Comparison of ENCODE assay signal across 10 mouse cellular contexts in the genomic region with DNA sequence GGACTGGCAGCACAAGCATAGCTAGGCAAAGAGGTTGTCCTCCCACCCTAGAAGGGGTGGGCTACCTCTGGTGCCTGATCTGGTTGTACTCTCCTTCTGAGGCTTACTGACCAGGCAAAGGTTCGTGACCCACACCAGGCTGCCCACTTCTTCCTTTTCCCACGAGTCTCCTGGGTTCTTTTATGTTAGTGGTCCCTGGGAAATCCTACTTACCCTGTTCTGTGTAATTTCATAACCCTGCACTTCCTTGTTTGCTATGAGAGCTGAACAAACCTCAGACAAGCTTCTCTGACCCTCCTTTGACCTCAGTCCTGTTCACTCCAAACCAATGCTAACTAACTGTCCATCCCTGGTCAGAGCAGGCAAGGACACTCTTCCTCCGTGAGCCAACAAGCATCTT. TPM values are rescaled to one million over a fixed set of nuclear protein-coding genes. Genes with fewer than 3 reads are reported as not detected.
DNase-seq lines count a peak whose midpoint lies in the region; ATAC-seq lines count a peak whose summit lies in the region.
"Had no signal": no experiment of that assay in that cellular context is flagged by ENCODE, and none has a peak within 500 bp of the region (broad histone marks: within the 10 kb centered on the region; RNA-seq: fewer than 3 reads in every experiment).

No protein-coding gene starts in this region.

- no peak overlapping the region for H3K9ac ChIP-seq in heart, embryonic 15.5 days
- no peak overlapping the region for H3K9ac ChIP-seq in lung, embryonic 16.5 days (ENCODE audit: low read length)
- no peak overlapping the region for H3K9ac ChIP-seq in intestine, embryonic 15.5 days
- no peak overlapping the region for H3K9ac ChIP-seq in stomach, embryonic 16.5 days (ENCODE audit: low read length)
- H3K9ac ChIP-seq in forebrain, embryonic 15.5 days (replicated peaks), result no peak overlapping the region
- H3K9ac ChIP-seq: forebrain, embryonic 13.5 days had no signal

- peaks cover 24% of the 10 kb centered on the region for H3K36me3 ChIP-seq in heart, embryonic 15.5 days
- H3K36me3 ChIP-seq in lung, embryonic 16.5 days (ENCODE audit: control insufficient read depth, insufficient read depth, low read length), result peaks cover 10% of the 10 kb centered on the region
- H3K36me3 ChIP-seq in intestine, embryonic 15.5 days, result 0 out of 2 replicates have a peak, but pooled peaks cover 5% of the 10 kb centered on the region
- no peaks in the 10 kb centered on the region for H3K36me3 ChIP-seq in stomach, embryonic 16.5 days (ENCODE audit: control insufficient read depth, insufficient read depth, low read length)
- H3K36me3 ChIP-seq in forebrain, embryonic 15.5 days, result peaks cover 29% of the 10 kb centered on the region

- ATAC-seq in heart, embryonic 15.5 days (replicated peaks; ENCODE audit: insufficient number of reproducible peaks, insufficient read depth, low FRiP score, low read depth), result no peak
- no peak for ATAC-seq in lung, embryonic 16.5 days (ENCODE audit: low read depth)
- no peak for ATAC-seq in intestine, embryonic 15.5 days
- ATAC-seq in stomach, embryonic 16.5 days (ENCODE audit: insufficient read depth, low FRiP score), result no peak
- ATAC-seq in forebrain, embryonic 15.5 days (replicated peaks), result no peak
- ATAC-seq: forebrain, embryonic 13.5 days had no signal

- peak overlapping the region; percentile 56 for H3K27ac ChIP-seq in heart, embryonic 15.5 days
- H3K27ac ChIP-seq in lung, embryonic 16.5 days (ENCODE audit: low read length), result peak overlapping the region; percentile 36; the same call in 1 of the 2 replicates
- peak overlapping the region; percentile 83 for H3K27ac ChIP-seq in intestine, embryonic 15.5 days
- H3K27ac ChIP-seq in stomach, embryonic 16.5 days (ENCODE audit: low read length), result peak overlapping the region; percentile 92
- H3K27ac ChIP-seq in forebrain, embryonic 15.5 days (replicated peaks), result no peak overlapping the region
- H3K27ac ChIP-seq: forebrain, embryonic 13.5 days had no signal

- H3K27me3 ChIP-seq in heart, embryonic 15.5 days, result no peaks in the 10 kb centered on the region
- H3K27me3 ChIP-seq in lung, embryonic 16.5 days (ENCODE audit: control insufficient read depth, insufficient read depth, low read depth, low read length), result no peaks in the 10 kb centered on the region
- H3K27me3 ChIP-seq in intestine, embryonic 15.5 days (replicated peaks), result no peaks in the 10 kb centered on the region
- no peaks in the 10 kb centered on the region for H3K27me3 ChIP-seq in stomach, embryonic 16.5 days (ENCODE audit: control insufficient read depth, insufficient read depth, low read length)
- no peaks in the 10 kb centered on the region for H3K27me3 ChIP-seq in forebrain, embryonic 15.5 days
- H3K27me3 ChIP-seq: forebrain, embryonic 13.5 days had no signal

- H3K4me1 ChIP-seq in heart, embryonic 15.5 days (replicated peaks), result peaks cover 58% of the 10 kb centered on the region
- peaks cover 39% of the 10 kb centered on the region for H3K4me1 ChIP-seq in lung, embryonic 16.5 days (replicated peaks; ENCODE audit: control insufficient read depth, insufficient read depth, low read length)
- peaks cover 45% of the 10 kb centered on the region for H3K4me1 ChIP-seq in intestine, embryonic 15.5 days (replicated peaks)
- H3K4me1 ChIP-seq in stomach, embryonic 16.5 days (ENCODE audit: control insufficient read depth, insufficient read depth, low read length), result peaks cover 52% of the 10 kb centered on the region
- H3K4me1 ChIP-seq in forebrain, embryonic 15.5 days, result no peaks in the 10 kb centered on the region
- H3K4me1 ChIP-seq: forebrain, embryonic 13.5 days had no signal

- no peaks in the 10 kb centered on the region for H3K9me3 ChIP-seq in heart, embryonic 15.5 days (replicated peaks)
- H3K9me3 ChIP-seq in lung, embryonic 16.5 days (ENCODE audit: control insufficient read depth, low read length), result no peaks in the 10 kb centered on the region
- H3K9me3 ChIP-seq in intestine, embryonic 15.5 days, result no peaks in the 10 kb centered on the region
- no peaks in the 10 kb centered on the region for H3K9me3 ChIP-seq in stomach, embryonic 16.5 days (replicated peaks; ENCODE audit: control insufficient read depth, low read length)
- no peaks in the 10 kb centered on the region for H3K9me3 ChIP-seq in forebrain, embryonic 15.5 days
- H3K9me3 ChIP-seq: forebrain, embryonic 13.5 days had no signal

- H3K4me2 ChIP-seq in heart, embryonic 15.5 days, result no peak overlapping the region
- no peak overlapping the region for H3K4me2 ChIP-seq in lung, embryonic 16.5 days (ENCODE audit: low read depth, low read length)
- H3K4me2 ChIP-seq in intestine, embryonic 15.5 days (replicated peaks), result no peak overlapping the region
- H3K4me2 ChIP-seq in stomach, embryonic 16.5 days (ENCODE audit: low read depth, low read length), result no peak overlapping the region
- H3K4me2 ChIP-seq in forebrain, embryonic 15.5 days (replicated peaks), result no peak overlapping the region
- H3K4me2 ChIP-seq: forebrain, embryonic 13.5 days had no signal

- WGBS in heart, embryonic 15.5 days, result 59% methylated on average over 3 of the region's 3 CpGs
- 55% methylated on average over 3 of the region's 3 CpGs for WGBS in lung, embryonic 16.5 days
- WGBS in intestine, embryonic 15.5 days, result 46% methylated on average over 3 of the region's 3 CpGs
- 39% methylated on average over 3 of the region's 3 CpGs for WGBS in stomach, embryonic 16.5 days
- 79% methylated on average over 3 of the region's 3 CpGs for WGBS in forebrain, embryonic 15.5 days

- no peak overlapping the region for H3K4me3 ChIP-seq in heart, embryonic 15.5 days
- H3K4me3 ChIP-seq in lung, embryonic 16.5 days (ENCODE audit: low read length), result no peak overlapping the region
- no peak overlapping the region for H3K4me3 ChIP-seq in intestine, embryonic 15.5 days (replicated peaks)
- no peak overlapping the region for H3K4me3 ChIP-seq in stomach, embryonic 16.5 days (replicated peaks; ENCODE audit: low read length)
- no peak overlapping the region for H3K4me3 ChIP-seq in forebrain, embryonic 15.5 days
- H3K4me3 ChIP-seq: forebrain, embryonic 13.5 days; myocyte had no signal

- DNase-seq in heart, adult 9 months (ENCODE audit: low spot score in 2 of 2), result no peak
- no peak for DNase-seq in lung, postnatal 14 days
- DNase-seq in gastrocnemius, adult 18-20 months (ENCODE audit: low spot score), result no peak

RNA-seq across cellular contexts. Expression of a gene that starts 28.3 kb away (rescaled TPM):
- polyA plus RNA-seq in heart, embryonic 15.5 days (2015; fragmentation: Nextera tagmentation; extraction: Ambion mirVana), result 11.0 and 18.0 TPM in 2 replicates
- polyA plus RNA-seq in lung, embryonic 16.5 days (2015; fragmentation: Nextera tagmentation; extraction: Ambion mirVana), result 8.4 and 8.5 TPM in 2 replicates
- polyA plus RNA-seq in intestine, embryonic 15.5 days (2015; fragmentation: Nextera tagmentation; extraction: Ambion mirVana), result 20.3 and 22.0 TPM in 2 replicates
- 5.1 and 5.9 TPM in 2 replicates for polyA plus RNA-seq in stomach, embryonic 16.5 days (2015; fragmentation: Nextera tagmentation; extraction: Ambion mirVana)
- polyA plus RNA-seq in forebrain, embryonic 15.5 days (2015; fragmentation: Nextera tagmentation; extraction: Ambion mirVana), result 2.1 and 2.2 TPM in 2 replicates
- 1 to 10 TPM; 1.8 to 6.6 TPM for total RNA-seq in gastrocnemius, adult 18-20 months (2021)

RNA-seq across cellular contexts. Expression of a gene that starts 37.6 kb away (rescaled TPM):
- polyA plus RNA-seq in heart, embryonic 15.5 days (2015; fragmentation: Nextera tagmentation; extraction: Ambion mirVana), result 14.4 and 17.5 TPM in 2 replicates
- 24.0 and 24.2 TPM in 2 replicates for polyA plus RNA-seq in lung, embryonic 16.5 days (2015; fragmentation: Nextera tagmentation; extraction: Ambion mirVana)
- 21.3 and 21.4 TPM in 2 replicates for polyA plus RNA-seq in intestine, embryonic 15.5 days (2015; fragmentation: Nextera tagmentation; extraction: Ambion mirVana)
- 19.4 and 23.2 TPM in 2 replicates for polyA plus RNA-seq in stomach, embryonic 16.5 days (2015; fragmentation: Nextera tagmentation; extraction: Ambion mirVana)
- polyA plus RNA-seq in forebrain, embryonic 15.5 days (2015; fragmentation: Nextera tagmentation; extraction: Ambion mirVana), result 15.4 and 21.6 TPM in 2 replicates
- 1 to 10 TPM; 2.5 to 2.8 TPM for total RNA-seq in gastrocnemius, adult 18-20 months (2021)

RNA-seq across cellular contexts. Expression of a gene that starts 50.0 kb away (rescaled TPM):
- polyA plus RNA-seq in heart, embryonic 15.5 days (2015; fragmentation: Nextera tagmentation; extraction: Ambion mirVana), result 17.2 and 20.5 TPM in 2 replicates
- 17.1 and 17.9 TPM in 2 replicates for polyA plus RNA-seq in lung, embryonic 16.5 days (2015; fragmentation: Nextera tagmentation; extraction: Ambion mirVana)
- polyA plus RNA-seq in intestine, embryonic 15.5 days (2015; fragmentation: Nextera tagmentation; extraction: Ambion mirVana), result 23.4 and 23.8 TPM in 2 replicates
- polyA plus RNA-seq in stomach, embryonic 16.5 days (2015; fragmentation: Nextera tagmentation; extraction: Ambion mirVana), result 20.6 and 20.7 TPM in 2 replicates
- polyA plus RNA-seq in forebrain, embryonic 15.5 days (2015; fragmentation: Nextera tagmentation; extraction: Ambion mirVana), result 14.8 and 16.2 TPM in 2 replicates
- total RNA-seq in gastrocnemius, adult 18-20 months (2021), result 1 to 10 TPM; 4.6 to 5.6 TPM

RNA-seq across cellular contexts. Expression of a gene that starts 52.5 kb away (rescaled TPM):
- polyA plus RNA-seq in heart, embryonic 15.5 days (2015; fragmentation: Nextera tagmentation; extraction: Ambion mirVana), result 12.4 and 13.1 TPM in 2 replicates
- 2.0 and 2.9 TPM in 2 replicates for polyA plus RNA-seq in lung, embryonic 16.5 days (2015; fragmentation: Nextera tagmentation; extraction: Ambion mirVana)
- polyA plus RNA-seq in intestine, embryonic 15.5 days (2015; fragmentation: Nextera tagmentation; extraction: Ambion mirVana), result 1.7 and 1.8 TPM in 2 replicates
- polyA plus RNA-seq in stomach, embryonic 16.5 days (2015; fragmentation: Nextera tagmentation; extraction: Ambion mirVana), result 1.3 and 1.4 TPM in 2 replicates
- 5.6 and 6.9 TPM in 2 replicates for polyA plus RNA-seq in forebrain, embryonic 15.5 days (2015; fragmentation: Nextera tagmentation; extraction: Ambion mirVana)
- total RNA-seq in gastrocnemius, adult 18-20 months (2021), result 1 to 10 TPM in 1 of 2 experiments, under 1 TPM in 1; 0.96 to 1.1 TPM
